In genomic region chr4:28571092-28571770, GRCm38 (mm10) we compare ENCODE assay signal across 22 mouse cellular contexts.
DNase-seq lines count a peak whose midpoint lies in the region; ATAC-seq and TF ChIP-seq lines count a peak whose summit lies in the region.
"Had no signal": no experiment of that assay in that cellular context is flagged by ENCODE, and none has a peak within 500 bp of the region (broad histone marks: within the 10 kb centered on the region; RNA-seq: fewer than 3 reads in every experiment).

No protein-coding gene starts in this region.

- peak; percentile 2 for DNase-seq in embryonic facial prominence, embryonic 14.5 days (ENCODE audit: low spot score)
- no peak for DNase-seq in embryonic facial prominence, embryonic 10.5 days (ENCODE audit: low spot score)
- DNase-seq in kidney, postnatal 0 days (ENCODE audit: low spot score) = peak; percentile 49
- DNase-seq in kidney, postnatal 25 days = no peak
- DNase-seq in lung, postnatal 36 days = no peak
- DNase-seq: adrenal gland, postnatal 14 days; B cell, adult 2 months; cerebellum, adult 11-12 months; cerebellum, adult 9-10 months; cerebellum, postnatal 25 days; forebrain, postnatal 0 days; gastrocnemius, postnatal 14 days; heart, adult 2 months had no signal

- H3K4me1 ChIP-seq in embryonic facial prominence, embryonic 14.5 days (ENCODE audit: control insufficient read depth, insufficient read depth, low read length) = no peaks in the 10 kb centered on the region
- H3K4me1 ChIP-seq in embryonic facial prominence, embryonic 10.5 days = no peaks in the 10 kb centered on the region
- no peaks in the 10 kb centered on the region for H3K4me1 ChIP-seq in kidney, postnatal 0 days (replicated peaks; ENCODE audit: insufficient read depth, low read length)
- H3K4me1 ChIP-seq in lung, embryonic 16.5 days (replicated peaks; ENCODE audit: control insufficient read depth, insufficient read depth, low read length) = no peaks in the 10 kb centered on the region
- no peaks in the 10 kb centered on the region for H3K4me1 ChIP-seq in intestine, embryonic 16.5 days (ENCODE audit: control insufficient read depth, insufficient read depth, low read length)
- H3K4me1 ChIP-seq: embryonic facial prominence, embryonic 13.5 days; forebrain, embryonic 13.5 days; heart, embryonic 15.5 days; hindbrain, embryonic 10.5 days had no signal

- no peak overlapping the region for H3K9ac ChIP-seq in embryonic facial prominence, embryonic 14.5 days (ENCODE audit: low read depth, low read length)
- no peak overlapping the region for H3K9ac ChIP-seq in kidney, postnatal 0 days (ENCODE audit: low read depth, low read length)
- no peak overlapping the region for H3K9ac ChIP-seq in lung, embryonic 16.5 days (ENCODE audit: low read length)
- no peak overlapping the region for H3K9ac ChIP-seq in intestine, embryonic 16.5 days (ENCODE audit: low read depth, low read length)
- H3K9ac ChIP-seq: embryonic facial prominence, embryonic 13.5 days; forebrain, embryonic 13.5 days; forebrain, postnatal 0 days; heart, embryonic 15.5 days had no signal

- H3K27ac ChIP-seq in embryonic facial prominence, embryonic 14.5 days (replicated peaks; ENCODE audit: low read depth, low read length) = no peak overlapping the region
- no peak overlapping the region for H3K27ac ChIP-seq in embryonic facial prominence, embryonic 10.5 days (replicated peaks)
- H3K27ac ChIP-seq in kidney, postnatal 0 days = no peak overlapping the region
- no peak overlapping the region for H3K27ac ChIP-seq in lung, embryonic 16.5 days (ENCODE audit: low read length)
- no peak overlapping the region for H3K27ac ChIP-seq in intestine, embryonic 16.5 days (ENCODE audit: low read length)
- H3K27ac ChIP-seq: embryonic facial prominence, embryonic 13.5 days; forebrain, embryonic 13.5 days; heart, adult 2 months; heart, embryonic 15.5 days; hindbrain, embryonic 10.5 days had no signal

- no peak overlapping the region for H3K4me3 ChIP-seq in embryonic facial prominence, embryonic 14.5 days (ENCODE audit: low read depth, low read length)
- no peak overlapping the region for H3K4me3 ChIP-seq in embryonic facial prominence, embryonic 10.5 days
- H3K4me3 ChIP-seq in kidney, postnatal 0 days (replicated peaks; ENCODE audit: low read depth, low read length) = no peak overlapping the region
- H3K4me3 ChIP-seq in lung, embryonic 16.5 days (ENCODE audit: low read length) = no peak overlapping the region
- no peak overlapping the region for H3K4me3 ChIP-seq in intestine, embryonic 16.5 days (ENCODE audit: low read length)
- H3K4me3 ChIP-seq: embryonic facial prominence, embryonic 13.5 days; forebrain, embryonic 13.5 days; heart, adult 2 months; heart, embryonic 15.5 days; hindbrain, embryonic 10.5 days had no signal

- ATAC-seq in embryonic facial prominence, embryonic 14.5 days (ENCODE audit: low read depth) = no peak
- ATAC-seq in kidney, postnatal 0 days (replicated peaks; ENCODE audit: low FRiP score, low read depth) = no peak
- peak; percentile 51 for ATAC-seq in lung, embryonic 16.5 days (ENCODE audit: low read depth)
- peak; percentile 77 for ATAC-seq in intestine, embryonic 16.5 days
- ATAC-seq: CD4-positive, CD25-positive, alpha-beta regulatory T cell, adult 4 months; forebrain, embryonic 13.5 days; forebrain, postnatal 0 days had no signal

- H3K27me3 ChIP-seq in embryonic facial prominence, embryonic 14.5 days (replicated peaks; ENCODE audit: control insufficient read depth, insufficient read depth, low read length) = no peaks in the 10 kb centered on the region
- H3K27me3 ChIP-seq in embryonic facial prominence, embryonic 10.5 days (replicated peaks; ENCODE audit: low read depth, poor library complexity, severe bottlenecking) = no peaks in the 10 kb centered on the region
- no peaks in the 10 kb centered on the region for H3K27me3 ChIP-seq in kidney, postnatal 0 days (ENCODE audit: insufficient read depth, low read length)
- no peaks in the 10 kb centered on the region for H3K27me3 ChIP-seq in lung, embryonic 16.5 days (ENCODE audit: control insufficient read depth, insufficient read depth, low read depth, low read length)
- no peaks in the 10 kb centered on the region for H3K27me3 ChIP-seq in intestine, embryonic 16.5 days (replicated peaks; ENCODE audit: control insufficient read depth, insufficient read depth, low read length)
- H3K27me3 ChIP-seq: embryonic facial prominence, embryonic 13.5 days; forebrain, embryonic 13.5 days; heart, embryonic 15.5 days had no signal

- 85% methylated on average over 4 of the region's 4 CpGs for WGBS in embryonic facial prominence, embryonic 14.5 days
- 90% methylated on average over 4 of the region's 4 CpGs for WGBS in embryonic facial prominence, embryonic 10.5 days
- WGBS in kidney, postnatal 0 days = 62% methylated on average over 4 of the region's 4 CpGs
- 47% methylated on average over 4 of the region's 4 CpGs for WGBS in lung, embryonic 16.5 days
- 56% methylated on average over 4 of the region's 4 CpGs for WGBS in intestine, embryonic 16.5 days

- no peak for TF ChIP-seq CTCF in kidney, postnatal 0 days (IDR thresholded peaks at IDR 0.05; ENCODE audit: low read depth)

- H3K9me3 ChIP-seq in embryonic facial prominence, embryonic 14.5 days (ENCODE audit: control insufficient read depth, low read length) = no peaks in the 10 kb centered on the region
- H3K9me3 ChIP-seq in embryonic facial prominence, embryonic 10.5 days = no peaks in the 10 kb centered on the region
- no peaks in the 10 kb centered on the region for H3K9me3 ChIP-seq in kidney, postnatal 0 days (replicated peaks; ENCODE audit: low read length)
- H3K9me3 ChIP-seq in lung, embryonic 16.5 days (ENCODE audit: control insufficient read depth, low read length) = no peaks in the 10 kb centered on the region
- H3K9me3 ChIP-seq in intestine, embryonic 16.5 days (ENCODE audit: control insufficient read depth, low read length) = no peaks in the 10 kb centered on the region
- H3K9me3 ChIP-seq: embryonic facial prominence, embryonic 13.5 days; forebrain, embryonic 13.5 days; G1E; heart, embryonic 15.5 days; hindbrain, embryonic 10.5 days had no signal

- H3K4me2 ChIP-seq in embryonic facial prominence, embryonic 14.5 days (ENCODE audit: low read depth, low read length) = no peak overlapping the region
- no peak overlapping the region for H3K4me2 ChIP-seq in kidney, postnatal 0 days (ENCODE audit: low read length)
- no peak overlapping the region for H3K4me2 ChIP-seq in lung, embryonic 16.5 days (ENCODE audit: low read depth, low read length)
- H3K4me2 ChIP-seq in intestine, embryonic 16.5 days (ENCODE audit: low read depth, low read length) = no peak overlapping the region
- H3K4me2 ChIP-seq: embryonic facial prominence, embryonic 13.5 days; forebrain, embryonic 13.5 days; heart, embryonic 11.5 days; heart, embryonic 15.5 days had no signal

- no peaks in the 10 kb centered on the region for H3K36me3 ChIP-seq in embryonic facial prominence, embryonic 14.5 days (ENCODE audit: control insufficient read depth, insufficient read depth, low read length)
- H3K36me3 ChIP-seq in embryonic facial prominence, embryonic 10.5 days (replicated peaks) = no peaks in the 10 kb centered on the region
- no peaks in the 10 kb centered on the region for H3K36me3 ChIP-seq in kidney, postnatal 0 days (ENCODE audit: insufficient read depth, low read length)
- no peaks in the 10 kb centered on the region for H3K36me3 ChIP-seq in lung, embryonic 16.5 days (ENCODE audit: control insufficient read depth, insufficient read depth, low read length)
- H3K36me3 ChIP-seq in intestine, embryonic 16.5 days (ENCODE audit: control insufficient read depth, insufficient read depth, low read length) = no peaks in the 10 kb centered on the region
- H3K36me3 ChIP-seq: embryonic facial prominence, embryonic 13.5 days; G1E; heart, embryonic 15.5 days; hindbrain, embryonic 10.5 days had no signal

Comparison
In these comparisons a context has a peak if more than half of its experiments do, and no peak if none do; other contexts are left out.
1. DNase-seq: peak in embryonic facial prominence, embryonic 14.5 days (single experiment) and kidney, postnatal 0 days (single experiment); none in embryonic facial prominence, embryonic 10.5 days (single experiment), kidney, postnatal 25 days (0 of 2) and lung, postnatal 36 days (single experiment).
2. ATAC-seq: peak in lung, embryonic 16.5 days (single experiment) and intestine, embryonic 16.5 days (single experiment); none in embryonic facial prominence, embryonic 14.5 days (single experiment) and kidney, postnatal 0 days (single experiment).